29 mouse cellular contexts compared by ENCODE assay signal in the genomic region with DNA sequence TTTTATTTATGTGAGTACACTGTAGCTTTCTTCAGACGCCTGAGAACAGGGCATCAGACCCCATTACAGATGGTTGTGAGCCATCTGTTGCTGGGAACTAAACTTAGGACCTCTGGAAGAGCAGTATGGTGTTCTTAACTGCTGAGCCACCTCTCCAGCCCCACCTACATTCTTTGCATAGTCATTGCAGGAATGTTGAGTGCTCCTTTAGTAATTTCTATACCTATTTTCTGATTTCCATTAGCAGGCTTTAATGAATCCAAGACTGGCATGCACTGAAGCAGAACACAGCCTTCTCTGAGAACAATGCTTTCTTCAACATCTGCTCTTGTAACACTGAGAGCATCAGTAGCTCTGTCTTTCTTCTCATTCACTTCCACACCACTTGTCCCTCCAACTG.
DNase-seq lines count a peak whose midpoint lies in the region; ATAC-seq and TF ChIP-seq lines count a peak whose summit lies in the region.
"Had no signal": no experiment of that assay in that cellular context is flagged by ENCODE, and none has a peak within 500 bp of the region (broad histone marks: within the 10 kb centered on the region; RNA-seq: fewer than 3 reads in every experiment).

No protein-coding gene starts in this region.

- POLR2A ChIA-PET in Patski (lab: Charles Lee): no interaction called here

- H3K9ac ChIP-seq in forebrain, embryonic 14.5 days (ENCODE audit: low read length): no peak overlapping the region
- H3K9ac ChIP-seq: embryonic facial prominence, embryonic 13.5 days; forebrain, embryonic 12.5 days; heart, embryonic 13.5 days; hindbrain, embryonic 14.5 days had no signal

- in situ Hi-C loops in Patski (cut with MboI; ENCODE audit: low pct_unique_long_range_greater_than_20kb): loop anchor here (25.0 kb wide), 1 partner anchor 130 kb away; a partner anchor contains a TSS

- 84% methylated on average over 1 of the region's 1 CpGs for WGBS in forebrain, embryonic 14.5 days

- H3K27me3 ChIP-seq in Patski: no peaks in the 10 kb centered on the region
- H3K27me3 ChIP-seq in forebrain, embryonic 14.5 days (replicated peaks; ENCODE audit: control insufficient read depth, insufficient read depth, low read length): no peaks in the 10 kb centered on the region
- H3K27me3 ChIP-seq: embryonic facial prominence, embryonic 13.5 days; forebrain, embryonic 12.5 days; heart, embryonic 13.5 days had no signal

- H3K4me2 ChIP-seq in forebrain, embryonic 14.5 days (ENCODE audit: low read length): no peak overlapping the region
- H3K4me2 ChIP-seq: embryonic facial prominence, embryonic 13.5 days; forebrain, embryonic 12.5 days; heart, embryonic 13.5 days; hindbrain, embryonic 14.5 days had no signal

- no peaks in the 10 kb centered on the region for H3K36me3 ChIP-seq in forebrain, embryonic 14.5 days (ENCODE audit: control insufficient read depth, insufficient read depth, low read length)
- H3K36me3 ChIP-seq: embryonic facial prominence, embryonic 10.5 days; embryonic facial prominence, embryonic 13.5 days; forebrain, embryonic 12.5 days; heart, embryonic 10.5 days; heart, embryonic 13.5 days had no signal

- H3K4me1 ChIP-seq in forebrain, embryonic 14.5 days (ENCODE audit: control insufficient read depth, insufficient read depth, low read length): peaks cover 3% of the 10 kb centered on the region; the same call in 1 of the 2 replicates
- H3K4me1 ChIP-seq: embryonic facial prominence, embryonic 13.5 days; forebrain, embryonic 12.5 days had no signal

- no peaks in the 10 kb centered on the region for H3K9me3 ChIP-seq in forebrain, embryonic 14.5 days (replicated peaks; ENCODE audit: control insufficient read depth, low read length)
- H3K9me3 ChIP-seq: embryonic facial prominence, embryonic 10.5 days; embryonic facial prominence, embryonic 13.5 days; forebrain, embryonic 12.5 days; heart, embryonic 10.5 days; heart, embryonic 13.5 days had no signal

- no peak overlapping the region for H3K27ac ChIP-seq in forebrain, embryonic 14.5 days (ENCODE audit: low read depth, low read length)
- H3K27ac ChIP-seq: embryonic facial prominence, embryonic 10.5 days; embryonic facial prominence, embryonic 13.5 days; forebrain, embryonic 12.5 days; heart, adult 2 months; heart, embryonic 10.5 days; heart, embryonic 13.5 days; hindbrain, embryonic 14.5 days; hindbrain, postnatal 0 days had no signal

- ATAC-seq in Patski: no peak
- ATAC-seq in forebrain, embryonic 14.5 days: no peak
- ATAC-seq: activated CD4-positive, CD25-positive, alpha-beta regulatory T cell, adult 4 months; CD4-positive, CD25-positive, alpha-beta regulatory T cell, adult 4 months; forebrain, embryonic 16.5 days; hindbrain, postnatal 0 days had no signal

- CTCF ChIA-PET in Patski (lab: Charles Lee): interaction anchor here (1.5 kb wide), 1 partner anchor 83 kb away, joined by 4 read pairs; no protein-coding TSS in a partner anchor

- peak; percentile 8 for TF ChIP-seq CTCF in Patski (IDR thresholded peaks at IDR 0.05)

- peak; percentile 16 for DNase-seq in lung, postnatal 25 days (ENCODE audit: low spot score)
- DNase-seq in lung, postnatal 10 days: no peak
- DNase-seq in Patski (ENCODE audit: low read depth, low spot score) (no peak), ZHBTc4 (ENCODE audit: low read depth, low spot score) (peak; percentile 53)
- no peak for DNase-seq in forebrain, embryonic 14.5 days (ENCODE audit: low spot score)
- DNase-seq in thymus, postnatal 0 days (ENCODE audit: low spot score): no peak
- DNase-seq: adrenal gland, adult 8-10 months; adrenal gland, postnatal 25 days; cerebellum, adult 11-12 months; cerebellum, adult 8-10 months; cerebellum, postnatal 10 days; cerebellum, postnatal 36 days; embryo, embryonic 11 days; gastrocnemius, postnatal 10 days; gastrocnemius, postnatal 36 days; heart, adult 2 months; heart, postnatal 14 days; heart, postnatal 4 days had no signal

- H3K4me3 ChIP-seq in forebrain, embryonic 14.5 days (ENCODE audit: low read depth, low read length): no peak overlapping the region
- H3K4me3 ChIP-seq: embryonic facial prominence, embryonic 10.5 days; embryonic facial prominence, embryonic 13.5 days; erythroblast, embryonic 14.5 days; forebrain, embryonic 12.5 days; heart, adult 2 months; heart, embryonic 10.5 days; heart, embryonic 13.5 days had no signal

Comparison
In these comparisons a context has a peak if more than half of its experiments do, and no peak if none do; other contexts are left out.
1. DNase-seq: peak in lung, postnatal 25 days (single experiment) and ZHBTc4 (single experiment); none in lung, postnatal 10 days (single experiment), Patski (single experiment), forebrain, embryonic 14.5 days (single experiment) and thymus, postnatal 0 days (single experiment).